Mouse (Mus musculus) limb, embryonic 13.5 days (tissue): ENCODE measurements at regions not wholly inside any gene's neighbourhood (a gene's known extent, or its start where the extent isn't known, plus 50 kb on each side); places are given as distances from the start of the nearest gene placed in this dataset.

Experiments used
- ATAC-seq: fragments of 200-750 bp; cut with Nextera tagmentation; 2 replicates; pipeline ENCODE4 v1.8.0; 2017; ENCODE audit warnings: low read depth, moderate number of reproducible peaks, moderate TSS enrichment; ENCODE audit not compliant: low FRiP score
- H3K27ac ChIP-seq: fragments of 300-500 bp; sonication (generic); 2 replicates; pipeline ENCODE4 v1.5.1; 2015; ENCODE audit warnings: inconsistent platforms, mild to moderate bottlenecking, moderate library complexity
- H3K27me3 ChIP-seq: fragments of 300-500 bp; sonication (generic); 2 replicates; pipeline ENCODE4 v1.6.1; 2015; ENCODE audit warnings: mild to moderate bottlenecking, inconsistent platforms
- H3K36me3 ChIP-seq: fragments of 300-500 bp; sonication (generic); 2 replicates; pipeline ENCODE4 v1.6.1; 2015; ENCODE audit warnings: inconsistent platforms, mild to moderate bottlenecking, moderate library complexity
- H3K4me1 ChIP-seq: fragments of 300-500 bp; sonication (generic); 2 replicates; pipeline ENCODE4 v1.6.1; 2015; ENCODE audit warnings: inconsistent platforms
- H3K4me2 ChIP-seq: fragments of 300-500 bp; sonication (generic); replicated peaks from 2 replicates; pipeline ENCODE4 v1.6.1; 2015; ENCODE audit warnings: inconsistent platforms, mild to moderate bottlenecking, moderate library complexity
- H3K4me3 ChIP-seq: fragments of 300-500 bp; sonication (generic); 2 replicates; pipeline ENCODE4 v1.5.1; 2015; ENCODE audit warnings: moderate library complexity, mild to moderate bottlenecking, inconsistent platforms
- H3K9ac ChIP-seq: fragments of 300-500 bp; sonication (generic); 2 replicates; pipeline ENCODE4 v1.6.1; 2015; ENCODE audit warnings: mild to moderate bottlenecking, inconsistent platforms
- H3K9me3 ChIP-seq: fragments of 300-500 bp; sonication (generic); 2 replicates; pipeline ENCODE4 v1.6.1; 2016; ENCODE audit warnings: inconsistent platforms
- whole genome bisulfite sequencing: fragments of 180-500 bp; shearing (Covaris S2); methylation state at CpG from one replicate; pipeline ENCODE4 v1.1.7; 2015; 5-methylcytosine and 5-hydroxymethylcytosine counted together

DNA sequence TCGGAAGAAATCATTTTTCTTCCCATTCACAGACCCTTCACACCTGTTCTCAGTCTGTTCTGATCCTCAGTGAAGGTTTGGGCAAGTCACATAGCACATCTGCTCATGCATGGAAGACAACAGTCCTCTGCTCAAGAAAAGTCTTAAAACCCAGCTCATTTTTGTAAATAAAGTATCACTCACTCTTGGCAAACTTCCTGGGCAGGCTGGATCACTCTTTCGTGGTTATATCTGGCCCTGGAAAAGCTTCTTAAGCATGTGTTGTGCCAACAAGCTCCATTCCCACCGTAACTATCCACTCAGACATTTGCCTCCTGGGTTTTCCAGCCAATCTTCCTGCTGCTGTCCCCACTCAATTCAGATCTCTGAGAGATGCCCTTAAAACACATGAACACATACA, 103.2 kb upstream of the Cep85l start:
- Histone ChIP-seq H3K9me3 (no peaks in the 10 kb centered on the region), H3K36me3 (no peaks in the 10 kb centered on the region), H3K4me2 (no peak overlapping the region), H3K27ac (no peak overlapping the region), H3K4me1 (no peaks in the 10 kb centered on the region), H3K9ac (no peak overlapping the region), H3K27me3 (no peaks in the 10 kb centered on the region), H3K4me3 (no peak overlapping the region)
- no peak for ATAC-seq
- WGBS = 66% methylated on average over 3 of the region's 3 CpGs

DNA sequence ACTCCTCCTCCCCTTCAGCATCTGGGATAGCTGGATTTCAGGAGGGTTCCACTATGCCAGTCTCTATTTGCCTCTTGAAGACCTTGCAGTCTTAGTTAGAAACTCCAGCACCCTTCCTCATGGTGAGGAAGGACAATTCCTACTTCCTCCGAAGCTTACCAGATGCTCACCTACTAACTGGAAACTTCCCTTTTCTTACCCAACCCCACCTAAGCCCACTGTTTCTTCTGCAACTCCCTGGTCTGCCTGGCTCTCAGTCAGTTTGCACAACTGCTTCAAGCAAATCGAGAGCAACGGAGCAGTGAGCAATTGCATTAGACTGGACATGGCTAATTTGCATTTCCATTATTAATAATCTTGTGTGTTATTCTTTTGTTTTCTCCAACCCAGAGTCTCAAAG, 90.5 kb upstream of the Cep85l start:
- H3K9ac ChIP-seq = no peak overlapping the region
- H3K4me3 ChIP-seq = no peak overlapping the region
- no peaks in the 10 kb centered on the region for H3K27me3 ChIP-seq
- WGBS = 90% methylated on average over 3 of the region's 3 CpGs
- no peaks in the 10 kb centered on the region for H3K4me1 ChIP-seq
- ATAC-seq = no peak
- peaks cover 22% of the 10 kb centered on the region for H3K9me3 ChIP-seq
- no peaks in the 10 kb centered on the region for H3K36me3 ChIP-seq
- no peak overlapping the region for H3K4me2 ChIP-seq
- no peak overlapping the region for H3K27ac ChIP-seq

DNA sequence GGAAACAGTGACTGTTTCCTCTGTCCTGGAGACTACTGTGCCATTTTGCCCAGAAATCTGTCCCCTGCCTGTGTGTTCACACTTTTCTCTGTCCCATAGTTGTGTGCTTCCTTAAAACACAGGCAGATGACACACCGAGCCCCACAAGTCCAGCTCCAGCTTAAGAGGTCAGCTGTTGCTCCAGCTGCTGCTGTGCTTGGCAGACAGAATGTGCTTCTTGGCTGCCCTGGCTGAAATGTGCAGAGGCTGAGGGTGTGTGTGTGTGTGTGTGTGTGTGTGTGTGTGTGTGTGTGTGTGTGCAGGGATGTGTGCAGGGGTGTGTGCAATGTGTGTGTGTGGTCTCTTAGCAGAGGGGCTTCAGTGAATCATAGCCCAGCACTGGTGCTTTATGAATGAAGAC, 89.9 kb upstream of the Cep85l start:
- no peak overlapping the region for H3K4me3 ChIP-seq
- H3K36me3 ChIP-seq = no peaks in the 10 kb centered on the region
- no peaks in the 10 kb centered on the region for H3K27me3 ChIP-seq
- WGBS = 63% methylated on average over 1 of the region's 1 CpGs
- H3K9ac ChIP-seq = no peak overlapping the region
- no peak overlapping the region for H3K27ac ChIP-seq
- no peaks in the 10 kb centered on the region for H3K4me1 ChIP-seq
- peaks cover 22% of the 10 kb centered on the region for H3K9me3 ChIP-seq
- no peak overlapping the region for H3K4me2 ChIP-seq
- ATAC-seq = no peak

DNA sequence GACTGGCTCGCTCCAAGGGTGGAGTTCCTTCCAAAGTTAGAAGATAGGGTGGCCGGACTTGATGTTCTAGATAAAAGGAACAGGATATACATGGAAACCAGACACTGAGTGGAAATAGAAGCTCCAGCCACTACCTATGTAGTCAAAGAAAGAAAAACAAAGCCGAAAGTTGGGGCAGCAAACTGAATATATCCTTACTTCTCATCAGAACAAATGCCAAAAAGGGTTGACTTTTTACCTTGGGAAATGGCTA, 88.5 kb upstream of the Cep85l start:
- no peak overlapping the region for H3K4me2 ChIP-seq
- ATAC-seq = no peak
- no peak overlapping the region for H3K9ac ChIP-seq
- no peaks in the 10 kb centered on the region for H3K27me3 ChIP-seq
- H3K4me1 ChIP-seq = no peaks in the 10 kb centered on the region
- no peak overlapping the region for H3K27ac ChIP-seq
- no peaks in the 10 kb centered on the region for H3K36me3 ChIP-seq
- peaks cover 19% of the 10 kb centered on the region for H3K9me3 ChIP-seq
- WGBS = 90% methylated on average over 3 of the region's 3 CpGs
- no peak overlapping the region for H3K4me3 ChIP-seq

DNA sequence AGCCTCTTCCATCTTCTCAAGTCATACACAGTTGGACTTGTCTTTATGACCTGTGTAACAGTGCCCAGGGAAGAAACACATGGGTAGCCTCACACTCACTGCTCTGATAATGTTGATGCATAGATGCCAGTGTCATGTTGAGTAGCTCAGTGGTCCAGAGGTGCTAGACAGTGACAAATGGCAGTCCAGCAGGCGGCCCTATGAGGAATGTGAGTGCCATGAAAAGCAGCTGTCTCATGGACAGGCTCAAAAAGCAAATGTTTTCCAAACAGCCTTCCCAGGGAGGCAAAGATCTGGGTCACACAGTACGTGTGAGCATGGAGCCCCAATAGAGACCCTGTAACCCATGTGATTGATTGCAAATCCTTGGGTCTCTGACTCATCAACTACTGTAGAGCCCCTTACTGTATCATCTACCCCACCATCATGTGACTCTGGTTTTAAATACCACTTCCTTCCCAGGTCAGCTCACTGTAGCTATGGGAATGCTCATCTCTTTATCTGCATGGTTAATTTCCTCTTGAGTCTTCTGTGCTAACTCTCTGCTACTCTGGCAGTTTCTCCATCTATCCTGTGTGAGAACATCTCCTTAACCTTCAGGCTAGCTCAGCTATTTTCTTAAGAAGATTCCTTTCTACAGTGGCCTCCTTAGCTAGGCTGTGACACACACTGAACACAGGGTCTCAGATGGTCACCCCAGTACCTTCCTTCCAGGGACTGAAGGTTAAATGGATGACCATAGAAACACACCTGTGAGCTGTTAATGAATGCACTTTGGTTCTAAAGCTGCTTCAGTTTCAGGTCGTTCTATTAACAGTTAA, 87.9 kb upstream of the Cep85l start:
- H3K9ac ChIP-seq = no peak overlapping the region
- no peaks in the 10 kb centered on the region for H3K36me3 ChIP-seq
- WGBS = 68% methylated on average over 3 of the region's 3 CpGs
- peak; percentile 51; the same call in 1 of the 2 replicates for ATAC-seq
- H3K27me3 ChIP-seq = no peaks in the 10 kb centered on the region
- H3K4me2 ChIP-seq = no peak overlapping the region
- 0 out of 2 replicates have a peak, but pooled peaks cover 4% of the 10 kb centered on the region for H3K4me1 ChIP-seq
- peaks cover 15% of the 10 kb centered on the region for H3K9me3 ChIP-seq
- H3K4me3 ChIP-seq = no peak overlapping the region
- H3K27ac ChIP-seq = no peak overlapping the region

DNA sequence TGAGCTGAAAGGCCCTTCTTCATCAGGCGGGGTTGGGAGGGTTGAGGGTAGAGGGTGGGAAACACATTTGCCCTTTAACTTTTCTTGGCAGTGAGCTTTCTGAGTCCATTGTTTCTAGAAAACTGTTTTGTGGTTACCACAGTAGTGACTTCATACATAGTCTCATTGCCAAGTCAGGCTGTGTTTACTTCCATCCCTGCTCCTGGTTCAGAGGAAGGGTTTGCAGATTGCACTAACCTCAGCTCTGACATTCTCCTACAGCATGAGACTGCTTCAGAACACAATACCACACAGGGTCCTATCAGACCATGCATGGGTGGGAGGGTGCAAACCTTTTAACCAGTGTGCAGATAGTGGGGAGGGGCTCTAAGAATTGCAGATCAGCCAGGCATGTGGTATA, 87.1 kb upstream of the Cep85l start:
- no peak for ATAC-seq
- H3K27ac ChIP-seq = no peak overlapping the region
- no peak overlapping the region for H3K4me2 ChIP-seq
- WGBS = 80% methylated on average over 1 of the region's 1 CpGs
- H3K9me3 ChIP-seq = peaks cover 10% of the 10 kb centered on the region
- H3K4me3 ChIP-seq = no peak overlapping the region
- H3K36me3 ChIP-seq = no peaks in the 10 kb centered on the region
- no peaks in the 10 kb centered on the region for H3K27me3 ChIP-seq
- no peak overlapping the region for H3K9ac ChIP-seq
- peaks cover 9% of the 10 kb centered on the region; the same call in 1 of the 2 replicates for H3K4me1 ChIP-seq

DNA sequence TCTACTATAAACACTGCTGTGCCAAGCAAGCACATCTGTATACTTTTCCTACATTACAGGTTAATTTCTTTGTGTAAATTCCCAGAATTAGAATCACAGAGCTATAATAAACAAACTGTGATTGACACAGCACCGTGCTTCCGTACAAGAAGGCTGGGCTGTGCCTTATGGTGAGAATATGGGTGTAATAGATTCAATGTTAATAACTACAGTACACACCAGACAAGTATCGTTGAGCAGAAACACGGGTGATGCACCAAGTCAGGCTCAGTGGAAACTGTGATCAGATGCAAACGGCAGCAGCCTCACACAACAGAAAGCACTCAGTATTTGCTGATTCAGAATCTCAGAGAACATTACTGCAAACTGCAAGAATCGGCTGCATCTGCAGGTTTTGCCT, 86.5 kb upstream of the Cep85l start:
- Histone ChIP-seq H3K9me3 (peaks cover 6% of the 10 kb centered on the region; the same call in 1 of the 2 replicates), H3K4me3 (no peak overlapping the region)
- WGBS = 82% methylated on average over 6 of the region's 6 CpGs

DNA sequence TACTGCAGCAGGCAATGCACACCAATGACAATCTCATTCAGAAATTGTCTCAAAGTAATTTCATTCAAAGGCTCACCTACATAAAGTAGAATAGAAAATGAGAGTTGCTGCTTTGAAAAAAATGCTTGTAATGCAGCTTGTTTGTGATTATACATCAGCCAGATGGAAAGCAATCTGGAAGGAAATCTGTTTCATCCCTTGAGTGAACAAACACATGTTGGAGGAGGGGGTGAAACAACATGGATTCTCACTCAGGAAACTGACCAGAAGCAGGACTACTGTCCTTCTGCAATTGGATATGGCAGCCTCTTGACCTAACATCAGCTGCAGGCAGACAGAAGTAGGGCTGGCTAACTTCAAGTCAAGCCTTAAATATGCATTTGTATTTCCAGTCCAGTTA, 84.8 kb upstream of the Cep85l start:
- no peak overlapping the region for H3K9ac ChIP-seq
- H3K27ac ChIP-seq = no peak overlapping the region
- no peaks in the 10 kb centered on the region for H3K9me3 ChIP-seq
- no peak for ATAC-seq
- H3K4me1 ChIP-seq = peaks cover 9% of the 10 kb centered on the region; the same call in 1 of the 2 replicates
- no peaks in the 10 kb centered on the region for H3K27me3 ChIP-seq
- H3K36me3 ChIP-seq = no peaks in the 10 kb centered on the region
- no peak overlapping the region for H3K4me2 ChIP-seq
- H3K4me3 ChIP-seq = no peak overlapping the region

More for the DNA sequence above, 86.5 kb upstream of the Cep85l start:
- Histone ChIP-seq H3K36me3 (no peaks in the 10 kb centered on the region), H3K27me3 (no peaks in the 10 kb centered on the region), H3K4me2 (no peak overlapping the region), H3K4me1 (peaks cover 9% of the 10 kb centered on the region; the same call in 1 of the 2 replicates), H3K9ac (no peak overlapping the region), H3K27ac (no peak overlapping the region)
- no peak for ATAC-seq

DNA sequence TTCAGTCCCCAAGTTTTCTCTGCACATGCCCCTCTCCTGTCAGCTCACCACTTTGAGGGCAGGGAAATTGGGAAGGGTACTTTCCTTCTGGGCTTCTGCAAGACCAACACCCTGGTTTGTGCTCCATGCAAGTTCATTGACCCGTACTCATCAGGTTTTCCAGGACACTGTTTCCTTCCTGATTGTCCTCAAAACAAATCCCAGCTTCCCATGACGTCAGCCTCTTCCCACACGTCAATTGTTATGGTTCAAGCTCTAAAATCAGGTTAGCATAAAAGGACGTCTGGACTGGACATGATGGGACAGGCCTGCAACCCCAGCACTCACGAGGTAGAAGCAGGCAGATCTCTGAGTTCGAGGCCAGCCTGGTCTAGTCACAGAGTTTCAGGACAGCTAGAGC, 84.3 kb upstream of the Cep85l start:
- Histone ChIP-seq H3K9me3 (no peaks in the 10 kb centered on the region), H3K4me1 (peaks cover 9% of the 10 kb centered on the region; the same call in 1 of the 2 replicates), H3K27me3 (no peaks in the 10 kb centered on the region), H3K4me3 (no peak overlapping the region), H3K4me2 (no peak overlapping the region), H3K9ac (no peak overlapping the region), H3K36me3 (no peaks in the 10 kb centered on the region), H3K27ac (no peak overlapping the region)
- no peak for ATAC-seq
- whole genome bisulfite sequencing = 73% methylated on average over 6 of the region's 6 CpGs

DNA sequence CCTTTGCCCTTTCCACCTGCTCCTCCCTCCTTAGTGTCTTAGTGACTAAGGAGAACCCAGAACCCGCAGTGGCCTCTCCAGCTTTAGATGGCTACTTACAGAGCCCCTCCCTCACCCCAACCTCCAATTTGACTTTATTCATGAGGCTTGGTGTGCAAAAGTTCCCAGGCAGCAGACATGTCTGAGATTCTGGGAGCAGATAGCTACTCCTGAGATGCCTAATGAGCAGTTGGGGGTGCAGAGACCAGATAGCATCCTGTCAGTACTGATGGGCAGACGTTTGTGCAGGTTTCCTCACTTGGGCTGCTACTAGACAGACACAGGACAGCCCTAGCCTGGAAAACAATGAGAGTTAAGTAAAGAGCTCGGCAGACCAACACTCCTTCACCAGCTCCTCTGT, 83.7 kb upstream of the Cep85l start:
- ATAC-seq = no peak
- H3K4me2 ChIP-seq = no peak overlapping the region
- H3K9ac ChIP-seq = no peak overlapping the region
- WGBS = 44% methylated on average over 3 of the region's 3 CpGs
- H3K9me3 ChIP-seq = no peaks in the 10 kb centered on the region
- no peak overlapping the region for H3K4me3 ChIP-seq
- no peaks in the 10 kb centered on the region for H3K36me3 ChIP-seq
- H3K27ac ChIP-seq = no peak overlapping the region
- H3K27me3 ChIP-seq = no peaks in the 10 kb centered on the region
- H3K4me1 ChIP-seq = peaks cover 9% of the 10 kb centered on the region; the same call in 1 of the 2 replicates

DNA sequence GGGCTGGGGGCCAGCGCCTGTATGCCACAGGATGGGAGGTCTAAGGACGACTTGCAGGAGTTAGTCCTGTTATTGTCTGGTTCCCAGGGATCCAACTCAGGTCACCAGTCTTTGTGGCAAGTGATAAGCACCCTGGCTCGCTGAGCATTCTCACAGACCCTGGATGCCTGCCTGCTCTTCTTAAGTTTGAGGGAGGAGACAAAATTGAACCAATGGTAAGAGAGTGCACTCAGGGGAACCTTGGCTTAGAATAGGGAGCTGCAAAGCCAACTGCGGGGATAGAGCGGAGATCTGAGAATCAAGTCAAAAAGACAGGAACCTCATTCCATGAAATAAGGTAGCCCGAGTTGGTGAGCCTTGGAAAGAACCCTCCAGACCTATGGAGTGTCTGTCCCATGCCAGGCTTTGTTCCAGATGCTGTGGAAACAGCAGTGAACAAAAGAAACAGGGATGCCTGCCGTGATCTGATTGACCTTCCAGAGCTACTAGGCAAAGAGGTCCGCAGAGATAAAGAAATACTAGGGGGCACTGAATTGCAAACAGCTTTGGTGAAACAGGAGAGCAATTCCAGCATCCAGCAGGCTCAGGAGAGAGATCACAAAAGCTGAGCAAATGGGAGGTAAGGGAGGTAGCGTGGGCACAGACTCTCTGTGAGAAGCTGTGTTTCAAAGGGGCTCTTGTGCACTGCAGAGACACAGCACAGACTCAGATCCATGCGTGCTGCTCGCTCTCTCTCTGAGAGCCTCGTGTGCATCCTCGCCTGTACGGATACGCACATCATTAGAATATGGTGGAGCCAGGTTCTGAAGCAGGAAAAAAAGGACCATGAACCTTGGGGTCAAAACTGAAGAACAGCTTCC, 82.9 kb upstream of the Cep85l start:
- Histone ChIP-seq H3K4me1 (peaks cover 9% of the 10 kb centered on the region; the same call in 1 of the 2 replicates), H3K4me2 (no peak overlapping the region), H3K27ac (no peak overlapping the region), H3K9me3 (no peaks in the 10 kb centered on the region), H3K27me3 (no peaks in the 10 kb centered on the region), H3K4me3 (no peak overlapping the region), H3K9ac (no peak overlapping the region), H3K36me3 (no peaks in the 10 kb centered on the region)
- 55% methylated on average over 15 of the region's 15 CpGs for WGBS
- no peak for ATAC-seq

DNA sequence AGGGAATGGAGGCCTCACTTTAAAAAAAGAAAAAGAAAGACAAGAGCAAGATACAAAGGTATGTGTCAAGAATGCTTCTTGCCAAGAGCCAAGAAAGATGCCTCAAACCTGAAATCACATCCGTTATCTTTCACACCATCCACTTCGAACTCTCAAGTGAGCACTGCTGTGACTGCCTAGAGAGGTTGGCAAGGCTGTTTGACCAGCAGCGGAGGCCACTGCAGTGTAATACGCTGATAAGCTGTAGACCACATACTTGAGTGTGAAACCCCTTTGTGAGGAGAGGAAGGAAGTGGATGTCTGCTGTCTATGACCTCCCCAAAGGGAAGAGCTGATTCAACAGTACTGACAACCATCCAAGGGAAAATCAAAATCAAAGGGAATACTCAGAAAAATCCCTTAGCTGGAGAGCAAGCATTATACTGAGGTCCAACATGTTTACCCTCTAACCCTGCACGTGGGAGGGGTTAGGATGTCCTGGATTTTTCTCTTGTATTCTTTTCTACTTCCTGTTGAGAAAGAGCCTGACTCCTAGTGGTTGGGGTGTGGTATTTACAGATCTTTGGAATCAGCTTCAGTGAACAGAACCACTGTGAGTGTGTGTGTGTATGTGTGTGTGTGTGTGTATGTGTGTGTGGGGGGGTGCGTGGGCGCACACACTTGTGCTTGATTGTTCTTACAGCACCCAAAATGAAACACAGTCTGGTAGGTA, 81.5 kb upstream of the Cep85l start:
- peaks cover 9% of the 10 kb centered on the region; the same call in 1 of the 2 replicates for H3K4me1 ChIP-seq
- H3K9ac ChIP-seq = no peak overlapping the region
- WGBS = 83% methylated on average over 7 of the region's 7 CpGs
- H3K4me3 ChIP-seq = no peak overlapping the region
- no peaks in the 10 kb centered on the region for H3K27me3 ChIP-seq
- H3K9me3 ChIP-seq = no peaks in the 10 kb centered on the region
- no peaks in the 10 kb centered on the region for H3K36me3 ChIP-seq
- no peak overlapping the region for H3K4me2 ChIP-seq
- ATAC-seq = no peak
- no peak overlapping the region for H3K27ac ChIP-seq
